Mouse (Mus musculus): ENCODE measurements at regions not wholly inside any gene's neighbourhood (a gene's known extent, or its start where the extent isn't known, plus 50 kb on each side); places are given as distances from the start of the nearest gene placed in this dataset.
A peak's percentile ranks its signal among the peaks of the same experiment; 100 is the strongest.

DNA sequence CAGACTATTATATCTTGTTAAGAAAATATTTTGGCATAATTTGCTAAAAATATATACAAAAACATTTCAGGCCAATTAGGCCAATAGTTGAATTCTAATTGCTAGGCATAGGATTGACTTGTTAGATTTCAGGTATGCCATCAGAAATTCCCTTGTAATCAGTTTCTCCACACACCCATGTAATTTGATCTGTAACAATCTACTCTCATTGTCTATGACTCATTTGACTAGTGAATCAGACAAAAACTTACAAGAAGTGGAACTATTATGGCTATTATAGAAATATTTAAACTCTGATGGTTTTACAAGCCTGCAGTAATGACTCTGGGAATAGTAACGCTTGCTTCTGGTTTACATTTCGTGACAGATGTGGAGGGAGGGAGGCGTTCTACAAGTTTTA is 338.9 kb upstream of the Ptbp2 start:
- no peak overlapping the region for H3K4me2 ChIP-seq (replicated peaks; ENCODE audit: low read depth, low read length)
- no peak overlapping the region for H3K9ac ChIP-seq (replicated peaks; ENCODE audit: low read depth, low read length)
- no peaks in the 10 kb centered on the region for H3K4me1 ChIP-seq (ENCODE audit: control insufficient read depth, insufficient read depth, low read length)
- no peak overlapping the region for H3K4me3 ChIP-seq (ENCODE audit: low read depth, low read length)
- H3K36me3 ChIP-seq (ENCODE audit: control insufficient read depth, insufficient read depth, low read length): no peaks in the 10 kb centered on the region
- no peak overlapping the region for H3K27ac ChIP-seq (ENCODE audit: low read length)
- 60% methylated on average over 3 of the region's 3 CpGs for WGBS
- H3K9me3 ChIP-seq (ENCODE audit: control insufficient read depth, low read depth, low read length): no peaks in the 10 kb centered on the region
- no peak for ATAC-seq (ENCODE audit: insufficient number of reproducible peaks, insufficient read depth, low FRiP score, low read depth)
- no peaks in the 10 kb centered on the region for H3K27me3 ChIP-seq (ENCODE audit: control insufficient read depth, insufficient read depth, low read length)

DNA sequence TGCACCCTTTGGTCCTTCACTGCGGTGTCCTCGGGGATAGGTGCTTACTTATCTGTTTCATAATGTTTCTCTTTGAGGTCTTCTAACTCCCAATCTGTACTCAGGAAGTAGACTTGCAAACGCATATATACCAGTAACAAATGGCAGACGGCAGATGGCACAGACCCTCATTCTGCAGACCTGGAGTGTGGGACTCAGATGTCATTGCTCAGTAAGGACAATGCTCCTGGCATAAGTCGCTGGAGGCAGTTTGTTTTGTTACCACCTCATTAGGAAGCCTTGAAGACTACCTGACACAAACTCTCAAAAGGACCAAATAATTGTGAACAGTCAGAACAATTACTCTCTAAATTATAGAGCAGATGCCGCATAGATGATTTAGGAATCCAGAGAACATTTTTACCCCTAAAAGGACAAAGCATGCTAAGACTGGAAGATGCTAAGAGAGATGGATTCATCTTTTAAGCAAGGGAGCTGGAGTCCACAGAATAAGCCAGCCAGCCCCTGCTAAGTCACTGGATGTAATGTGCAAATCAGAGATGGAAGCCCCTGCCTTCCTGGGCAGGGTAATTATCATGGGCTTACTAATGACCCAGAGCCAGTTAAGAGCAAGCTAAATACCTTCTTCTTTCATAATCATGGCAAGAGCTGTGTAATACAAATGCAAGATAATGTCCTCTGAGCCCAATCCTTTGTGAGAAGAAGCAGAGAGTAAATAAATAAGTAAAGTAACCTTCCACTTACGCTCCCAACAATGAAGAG is 299.1 kb upstream of the Ptbp2 start:
- ATAC-seq (ENCODE audit: insufficient number of reproducible peaks, insufficient read depth, low FRiP score, low read depth): no peak
- H3K27me3 ChIP-seq (ENCODE audit: control insufficient read depth, insufficient read depth, low read length): no peaks in the 10 kb centered on the region
- H3K4me1 ChIP-seq (ENCODE audit: control insufficient read depth, insufficient read depth, low read length): no peaks in the 10 kb centered on the region
- 81% methylated on average over 7 of the region's 7 CpGs for WGBS
- no peaks in the 10 kb centered on the region for H3K36me3 ChIP-seq (ENCODE audit: control insufficient read depth, insufficient read depth, low read length)
- H3K27ac ChIP-seq (ENCODE audit: low read length): no peak overlapping the region
- H3K4me2 ChIP-seq (replicated peaks; ENCODE audit: low read depth, low read length): no peak overlapping the region
- H3K9me3 ChIP-seq (ENCODE audit: control insufficient read depth, low read depth, low read length): no peaks in the 10 kb centered on the region
- H3K9ac ChIP-seq (replicated peaks; ENCODE audit: low read depth, low read length): no peak overlapping the region
- H3K4me3 ChIP-seq (ENCODE audit: low read depth, low read length): no peak overlapping the region

- Histone ChIP-seq H3K4me2 (replicated peaks; ENCODE audit: low read depth, low read length) (no peak overlapping the region), H3K27ac (ENCODE audit: low read length) (no peak overlapping the region), H3K9ac (replicated peaks; ENCODE audit: low read depth, low read length) (no peak overlapping the region), H3K36me3 (ENCODE audit: control insufficient read depth, insufficient read depth, low read length) (no peaks in the 10 kb centered on the region), H3K4me1 (ENCODE audit: control insufficient read depth, insufficient read depth, low read length) (no peaks in the 10 kb centered on the region), H3K9me3 (ENCODE audit: control insufficient read depth, low read depth, low read length) (no peaks in the 10 kb centered on the region), H3K4me3 (ENCODE audit: low read depth, low read length) (no peak overlapping the region), H3K27me3 (ENCODE audit: control insufficient read depth, insufficient read depth, low read length) (no peaks in the 10 kb centered on the region)
- WGBS: 47% methylated on average over 1 of the region's 1 CpGs
- no peak for ATAC-seq (ENCODE audit: insufficient number of reproducible peaks, insufficient read depth, low FRiP score, low read depth)
These were observed 289.3 kb upstream of the Ptbp2 start for GRCm38 (mm10) chr3:120073528-120073927.

DNA sequence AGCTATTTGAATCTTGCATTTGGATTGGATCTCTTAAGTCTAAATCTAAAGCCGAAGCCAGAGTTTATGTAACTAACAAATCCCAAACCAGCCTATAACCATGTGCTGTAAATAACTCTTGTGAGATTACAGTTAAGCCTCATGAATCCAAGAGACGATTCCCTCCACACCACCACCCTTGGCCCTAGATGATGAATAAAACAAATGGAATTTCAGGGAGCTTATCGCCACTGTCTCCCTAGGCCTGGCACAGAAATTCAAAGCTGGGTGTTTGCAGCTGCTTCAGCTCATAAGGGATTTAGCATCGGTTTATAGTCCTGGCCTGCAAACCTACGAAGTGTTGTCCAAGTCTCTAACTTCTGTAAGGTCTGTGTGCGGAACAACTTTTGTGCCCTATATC is 281.4 kb upstream of the Ptbp2 start:
- Histone ChIP-seq H3K4me1 (ENCODE audit: control insufficient read depth, insufficient read depth, low read length) (no peaks in the 10 kb centered on the region), H3K4me2 (replicated peaks; ENCODE audit: low read depth, low read length) (no peak overlapping the region), H3K4me3 (ENCODE audit: low read depth, low read length) (no peak overlapping the region), H3K9ac (replicated peaks; ENCODE audit: low read depth, low read length) (no peak overlapping the region), H3K9me3 (ENCODE audit: control insufficient read depth, low read depth, low read length) (no peaks in the 10 kb centered on the region), H3K27me3 (ENCODE audit: control insufficient read depth, insufficient read depth, low read length) (no peaks in the 10 kb centered on the region), H3K36me3 (ENCODE audit: control insufficient read depth, insufficient read depth, low read length) (no peaks in the 10 kb centered on the region), H3K27ac (ENCODE audit: low read length) (no peak overlapping the region)
- 67% methylated on average over 6 of the region's 6 CpGs for WGBS
- ATAC-seq (ENCODE audit: insufficient number of reproducible peaks, insufficient read depth, low FRiP score, low read depth): no peak

GRCm38 (mm10) chr3:120064854-120065480 is 280.7 kb upstream of the Ptbp2 start:
- no peak for ATAC-seq (ENCODE audit: insufficient number of reproducible peaks, insufficient read depth, low FRiP score, low read depth)

GRCm38 (mm10) chr3:120062264-120062663 is 278.0 kb upstream of the Ptbp2 start:
- no peaks in the 10 kb centered on the region for H3K36me3 ChIP-seq (ENCODE audit: control insufficient read depth, insufficient read depth, low read length)
- H3K9me3 ChIP-seq (ENCODE audit: control insufficient read depth, low read depth, low read length): no peaks in the 10 kb centered on the region
- ATAC-seq (ENCODE audit: insufficient number of reproducible peaks, insufficient read depth, low FRiP score, low read depth): no peak
- no peak overlapping the region for H3K9ac ChIP-seq (replicated peaks; ENCODE audit: low read depth, low read length)
- no peaks in the 10 kb centered on the region for H3K4me1 ChIP-seq (ENCODE audit: control insufficient read depth, insufficient read depth, low read length)
- H3K27me3 ChIP-seq (ENCODE audit: control insufficient read depth, insufficient read depth, low read length): no peaks in the 10 kb centered on the region
- no peak overlapping the region for H3K4me3 ChIP-seq (ENCODE audit: low read depth, low read length)
- no peak overlapping the region for H3K4me2 ChIP-seq (replicated peaks; ENCODE audit: low read depth, low read length)
- WGBS: 72% methylated on average over 5 of the region's 5 CpGs
- no peak overlapping the region for H3K27ac ChIP-seq (ENCODE audit: low read length)

More at GRCm38 (mm10) chr3:120064854-120065480, 280.7 kb upstream of the Ptbp2 start:
- H3K27ac ChIP-seq (ENCODE audit: low read length): no peak overlapping the region
- H3K4me3 ChIP-seq (ENCODE audit: low read depth, low read length): no peak overlapping the region
- H3K36me3 ChIP-seq (ENCODE audit: control insufficient read depth, insufficient read depth, low read length): no peaks in the 10 kb centered on the region
- WGBS: 39% methylated on average over 5 of the region's 5 CpGs
- H3K4me1 ChIP-seq (ENCODE audit: control insufficient read depth, insufficient read depth, low read length): no peaks in the 10 kb centered on the region
- H3K9ac ChIP-seq (replicated peaks; ENCODE audit: low read depth, low read length): no peak overlapping the region
- no peaks in the 10 kb centered on the region for H3K27me3 ChIP-seq (ENCODE audit: control insufficient read depth, insufficient read depth, low read length)
- H3K4me2 ChIP-seq (replicated peaks; ENCODE audit: low read depth, low read length): no peak overlapping the region
- no peaks in the 10 kb centered on the region for H3K9me3 ChIP-seq (ENCODE audit: control insufficient read depth, low read depth, low read length)

GRCm38 (mm10) chr3:120059959-120060358 is 275.7 kb upstream of the Ptbp2 start:
- H3K4me3 ChIP-seq (ENCODE audit: low read depth, low read length): no peak overlapping the region
- H3K9me3 ChIP-seq (ENCODE audit: control insufficient read depth, low read depth, low read length): no peaks in the 10 kb centered on the region
- ATAC-seq (ENCODE audit: insufficient number of reproducible peaks, insufficient read depth, low FRiP score, low read depth): peak; percentile 28; the same call in 1 of the 2 replicates
- WGBS: 36% methylated on average over 11 of the region's 11 CpGs
- H3K27ac ChIP-seq (ENCODE audit: low read length): no peak overlapping the region
- no peaks in the 10 kb centered on the region for H3K27me3 ChIP-seq (ENCODE audit: control insufficient read depth, insufficient read depth, low read length)
- H3K9ac ChIP-seq (replicated peaks; ENCODE audit: low read depth, low read length): no peak overlapping the region
- no peaks in the 10 kb centered on the region for H3K4me1 ChIP-seq (ENCODE audit: control insufficient read depth, insufficient read depth, low read length)
- H3K4me2 ChIP-seq (replicated peaks; ENCODE audit: low read depth, low read length): peak overlapping the region; percentile 4; the same call in 1 of the 2 replicates
- no peaks in the 10 kb centered on the region for H3K36me3 ChIP-seq (ENCODE audit: control insufficient read depth, insufficient read depth, low read length)

DNA sequence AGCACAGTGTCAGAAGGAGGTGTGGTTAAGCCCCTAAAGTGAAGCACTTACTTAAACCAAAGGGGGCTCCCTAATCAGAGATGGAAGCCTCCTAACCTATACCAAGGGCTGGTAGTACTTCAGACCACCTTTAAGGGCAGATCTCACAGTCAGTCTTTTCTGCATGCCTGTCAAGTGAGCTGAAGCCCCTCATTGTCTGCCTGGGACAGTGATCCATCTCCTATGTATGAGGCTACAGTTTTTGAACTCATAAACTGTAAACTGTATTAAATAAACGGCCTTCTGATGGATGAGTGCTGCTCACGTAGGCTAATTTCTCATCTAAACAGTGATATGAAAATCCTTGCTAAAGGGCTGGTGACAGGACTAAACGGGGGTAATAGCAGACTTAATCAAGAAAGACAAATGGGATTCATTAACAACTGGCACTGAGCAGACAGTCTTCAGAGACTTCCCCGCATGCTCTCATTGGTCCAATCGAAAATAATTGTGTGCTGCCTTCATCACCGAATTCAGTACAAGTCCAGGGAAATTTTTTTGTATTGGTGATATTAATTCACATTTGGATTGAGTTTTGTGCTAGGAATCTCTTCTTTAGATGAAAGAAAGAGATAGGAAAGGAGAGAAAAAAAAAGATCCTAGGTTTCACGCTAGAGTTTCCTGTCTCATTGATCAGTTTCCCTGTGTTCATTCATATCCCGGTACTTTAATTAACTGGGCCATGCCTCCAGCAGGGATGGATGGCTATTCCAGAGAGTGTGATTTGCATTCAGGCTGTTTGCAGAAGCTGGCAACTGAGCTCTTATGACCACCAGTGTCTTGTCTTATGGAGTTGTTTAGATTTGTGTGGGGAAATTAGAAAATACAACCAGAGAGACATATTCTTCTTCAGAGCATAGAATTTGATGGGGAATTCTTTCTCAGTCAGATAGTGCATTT is 271.2 kb upstream of the Ptbp2 start:
- H3K27me3 ChIP-seq (ENCODE audit: control insufficient read depth, insufficient read depth, low read length): no peaks in the 10 kb centered on the region

More for the DNA sequence above, 271.2 kb upstream of the Ptbp2 start:
- 56% methylated on average over 8 of the region's 8 CpGs for WGBS
- Histone ChIP-seq H3K27ac (ENCODE audit: low read length) (no peak overlapping the region), H3K9ac (replicated peaks; ENCODE audit: low read depth, low read length) (no peak overlapping the region), H3K4me2 (replicated peaks; ENCODE audit: low read depth, low read length) (no peak overlapping the region), H3K9me3 (ENCODE audit: control insufficient read depth, low read depth, low read length) (no peaks in the 10 kb centered on the region), H3K4me1 (ENCODE audit: control insufficient read depth, insufficient read depth, low read length) (no peaks in the 10 kb centered on the region), H3K36me3 (ENCODE audit: control insufficient read depth, insufficient read depth, low read length) (no peaks in the 10 kb centered on the region), H3K4me3 (ENCODE audit: low read depth, low read length) (no peak overlapping the region)
- no peak for ATAC-seq (ENCODE audit: insufficient number of reproducible peaks, insufficient read depth, low FRiP score, low read depth)
